Mouse (Mus musculus): Measurements from ENCODE around the gene Sapcd1. TPM values are rescaled to one million over a fixed set of nuclear protein-coding genes. Genes with fewer than 3 reads are reported as not detected.

Gene Sapcd1
- polyA plus RNA-seq, 1 experiment from 2014 or later = 3.0 TPM

- ATAC-seq (replicated peaks; ENCODE audit: extremely low read depth, insufficient read depth, low FRiP score) = no peak
- Histone ChIP-seq H3K9ac (ENCODE audit: low read length) (no peak overlapping the region; the same call in 1 of the 2 replicates), H3K9me3 (replicated peaks; ENCODE audit: control insufficient read depth, low read length) (no peaks in the 10 kb centered on the region), H3K4me3 (ENCODE audit: low read length) (no peak overlapping the region), H3K4me1 (ENCODE audit: control insufficient read depth, insufficient read depth, low read length) (peaks cover 14% of the 10 kb centered on the region), H3K4me2 (ENCODE audit: low read depth, low read length) (no peak overlapping the region), H3K36me3 (ENCODE audit: control insufficient read depth, insufficient read depth) (no peaks in the 10 kb centered on the region), H3K27me3 (ENCODE audit: control insufficient read depth, insufficient read depth, low read length) (no peaks in the 10 kb centered on the region), H3K27ac (ENCODE audit: low read length) (no peak overlapping the region)
- WGBS = 50% methylated on average over 13 of the region's 13 CpGs
Measured at GRCm38 (mm10) chr17:35024261-35024660, 3.6 kb downstream of the Sapcd1 start.

- Histone ChIP-seq H3K9ac (ENCODE audit: low read length) (no peak overlapping the region), H3K4me2 (ENCODE audit: low read depth, low read length) (no peak overlapping the region), H3K4me3 (ENCODE audit: low read length) (no peak overlapping the region), H3K36me3 (ENCODE audit: control insufficient read depth, insufficient read depth) (no peaks in the 10 kb centered on the region), H3K27me3 (ENCODE audit: control insufficient read depth, insufficient read depth, low read length) (no peaks in the 10 kb centered on the region), H3K4me1 (ENCODE audit: control insufficient read depth, insufficient read depth, low read length) (peaks cover 14% of the 10 kb centered on the region), H3K27ac (ENCODE audit: low read length) (no peak overlapping the region), H3K9me3 (replicated peaks; ENCODE audit: control insufficient read depth, low read length) (no peaks in the 10 kb centered on the region)
- WGBS = 64% methylated on average over 4 of the region's 4 CpGs
- no peak for ATAC-seq (replicated peaks; ENCODE audit: extremely low read depth, insufficient read depth, low FRiP score)
Measured at GRCm38 (mm10) chr17:35023756-35024155, 4.1 kb downstream of the Sapcd1 start.

DNA sequence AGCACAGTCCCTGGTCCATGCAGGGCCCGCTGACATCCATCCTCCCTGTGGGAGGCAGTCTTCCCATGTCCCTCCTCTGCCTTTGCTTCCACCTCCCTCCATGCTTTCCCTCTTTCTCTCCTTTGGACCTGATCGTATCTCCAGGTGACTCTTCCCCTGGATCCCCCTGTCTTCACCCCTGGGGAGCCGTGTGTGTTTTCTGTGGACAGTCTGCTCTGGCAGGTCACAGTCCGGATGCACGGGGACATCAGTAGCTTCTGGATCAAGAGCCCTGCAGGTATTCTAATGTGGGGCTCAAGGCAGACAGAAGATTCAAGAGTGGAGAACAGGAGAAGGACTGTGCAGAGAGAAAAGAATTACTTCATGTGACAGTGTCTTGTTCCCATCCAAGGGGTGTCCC lies 4.6 kb downstream of the Sapcd1 start:
- ATAC-seq (replicated peaks; ENCODE audit: extremely low read depth, insufficient read depth, low FRiP score) = no peak
- WGBS = 77% methylated on average over 5 of the region's 5 CpGs
- H3K9ac ChIP-seq (ENCODE audit: low read length) = no peak overlapping the region
- no peak overlapping the region for H3K4me3 ChIP-seq (ENCODE audit: low read length)
- no peak overlapping the region for H3K4me2 ChIP-seq (ENCODE audit: low read depth, low read length)
- H3K27me3 ChIP-seq (ENCODE audit: control insufficient read depth, insufficient read depth, low read length) = no peaks in the 10 kb centered on the region
- H3K9me3 ChIP-seq (replicated peaks; ENCODE audit: control insufficient read depth, low read length) = no peaks in the 10 kb centered on the region
- no peak overlapping the region for H3K27ac ChIP-seq (ENCODE audit: low read length)
- no peaks in the 10 kb centered on the region for H3K36me3 ChIP-seq (ENCODE audit: control insufficient read depth, insufficient read depth)
- peaks cover 14% of the 10 kb centered on the region for H3K4me1 ChIP-seq (ENCODE audit: control insufficient read depth, insufficient read depth, low read length)

DNA sequence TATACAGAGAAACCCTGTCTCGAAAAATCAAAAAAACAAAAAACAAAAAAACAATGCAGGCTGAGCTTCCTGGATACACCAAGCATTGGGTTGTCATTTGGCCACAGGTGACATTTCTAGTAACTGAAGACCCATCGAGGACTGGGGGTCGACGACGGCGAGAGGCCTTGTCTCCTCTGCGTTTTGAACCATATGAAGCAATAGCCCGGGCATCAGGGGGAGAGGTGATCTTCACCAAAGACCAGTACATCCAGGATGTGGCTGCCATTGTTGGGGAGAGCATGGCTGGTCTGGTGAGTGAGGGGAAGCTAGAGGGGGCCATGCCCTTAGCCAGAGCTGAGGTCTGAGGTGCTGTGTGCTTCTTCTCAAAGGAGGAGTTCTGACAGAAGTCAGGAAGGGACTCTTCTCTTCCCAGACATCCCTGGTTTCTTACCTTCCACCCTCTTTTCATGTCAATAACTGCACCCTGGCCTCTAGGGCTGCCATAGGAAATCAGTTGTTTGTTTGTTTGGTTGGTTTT lies 5.2 kb downstream of the Sapcd1 start:
- 88% methylated on average over 8 of the region's 8 CpGs for WGBS
- Histone ChIP-seq H3K36me3 (ENCODE audit: control insufficient read depth, insufficient read depth) (no peaks in the 10 kb centered on the region), H3K27ac (ENCODE audit: low read length) (peak overlapping the region; percentile 81), H3K4me1 (ENCODE audit: control insufficient read depth, insufficient read depth, low read length) (peaks cover 13% of the 10 kb centered on the region), H3K9ac (ENCODE audit: low read length) (no peak overlapping the region), H3K4me2 (ENCODE audit: low read depth, low read length) (no peak overlapping the region), H3K27me3 (ENCODE audit: control insufficient read depth, insufficient read depth, low read length) (no peaks in the 10 kb centered on the region), H3K9me3 (replicated peaks; ENCODE audit: control insufficient read depth, low read length) (no peaks in the 10 kb centered on the region), H3K4me3 (ENCODE audit: low read length) (no peak overlapping the region)
- ATAC-seq (replicated peaks; ENCODE audit: extremely low read depth, insufficient read depth, low FRiP score) = no peak

GRCm38 (mm10) chr17:35021842-35022477 lies 5.9 kb downstream of the Sapcd1 start:
- 23% methylated on average over 6 of the region's 6 CpGs for WGBS
- H3K4me3 ChIP-seq (ENCODE audit: low read length) = no peak overlapping the region
- H3K9ac ChIP-seq (ENCODE audit: low read length) = no peak overlapping the region; the same call in 1 of the 2 replicates
- H3K36me3 ChIP-seq (ENCODE audit: control insufficient read depth, insufficient read depth) = no peaks in the 10 kb centered on the region
- H3K4me2 ChIP-seq (ENCODE audit: low read depth, low read length) = peak overlapping the region; percentile 37; the same call in 1 of the 2 replicates
- H3K27ac ChIP-seq (ENCODE audit: low read length) = peak overlapping the region; percentile 81
- peak; percentile 67 for ATAC-seq (replicated peaks; ENCODE audit: extremely low read depth, insufficient read depth, low FRiP score)
- no peaks in the 10 kb centered on the region for H3K9me3 ChIP-seq (replicated peaks; ENCODE audit: control insufficient read depth, low read length)
- H3K27me3 ChIP-seq (ENCODE audit: control insufficient read depth, insufficient read depth, low read length) = no peaks in the 10 kb centered on the region
- H3K4me1 ChIP-seq (ENCODE audit: control insufficient read depth, insufficient read depth, low read length) = peaks cover 8% of the 10 kb centered on the region

DNA sequence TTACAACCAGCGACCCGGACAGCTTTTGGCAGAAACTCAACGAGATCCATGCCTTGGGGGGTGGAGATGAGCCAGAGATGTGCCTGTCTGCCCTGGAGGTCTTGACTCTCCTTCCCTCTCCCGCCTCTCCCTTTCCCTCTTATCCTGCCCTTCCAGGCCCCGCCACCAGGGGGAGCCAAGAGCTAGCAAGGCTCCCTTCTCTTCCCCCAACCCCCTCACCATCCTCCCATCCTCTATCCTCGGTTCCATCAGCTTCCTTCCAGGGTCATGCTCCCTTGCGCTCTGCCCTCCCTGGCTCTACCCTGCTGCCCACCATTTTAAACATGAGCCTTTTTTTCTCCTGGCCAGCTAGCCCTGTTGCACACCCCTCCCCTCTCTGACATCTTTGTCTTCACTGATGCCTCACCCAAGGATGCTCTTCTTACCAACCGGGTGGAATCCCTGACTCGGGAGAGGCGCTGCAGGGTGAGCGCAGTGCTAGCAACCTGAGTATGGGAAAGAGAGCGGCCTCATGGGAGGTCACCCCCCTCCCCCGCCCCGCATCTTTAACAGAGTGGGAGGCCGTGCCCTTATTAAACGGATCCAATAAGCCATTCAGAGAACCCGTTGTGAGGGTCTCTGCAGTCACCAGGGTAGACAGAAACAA lies 6.5 kb downstream of the Sapcd1 start:
- peak; percentile 19 for ATAC-seq (replicated peaks; ENCODE audit: extremely low read depth, insufficient read depth, low FRiP score)
- peaks cover 13% of the 10 kb centered on the region for H3K4me1 ChIP-seq (ENCODE audit: control insufficient read depth, insufficient read depth, low read length)
- H3K9ac ChIP-seq (ENCODE audit: low read length) = no peak overlapping the region
- no peaks in the 10 kb centered on the region for H3K27me3 ChIP-seq (ENCODE audit: control insufficient read depth, insufficient read depth, low read length)
- H3K9me3 ChIP-seq (replicated peaks; ENCODE audit: control insufficient read depth, low read length) = no peaks in the 10 kb centered on the region
- H3K4me2 ChIP-seq (ENCODE audit: low read depth, low read length) = peak overlapping the region; percentile 37
- WGBS = 9% methylated on average over 17 of the region's 17 CpGs
- peak overlapping the region; percentile 81 for H3K27ac ChIP-seq (ENCODE audit: low read length)
- H3K36me3 ChIP-seq (ENCODE audit: control insufficient read depth, insufficient read depth) = 0 out of 2 replicates have a peak, but pooled peaks cover under 1% of the 10 kb centered on the region
- peak overlapping the region; percentile 3; the same call in 1 of the 2 replicates for H3K4me3 ChIP-seq (ENCODE audit: low read length)

GRCm38 (mm10) chr17:35020551-35020950 lies 7.3 kb downstream of the Sapcd1 start:
- Histone ChIP-seq H3K27me3 (ENCODE audit: control insufficient read depth, insufficient read depth, low read length) (no peaks in the 10 kb centered on the region), H3K4me3 (ENCODE audit: low read length) (no peak overlapping the region), H3K4me1 (ENCODE audit: control insufficient read depth, insufficient read depth, low read length) (peaks cover 18% of the 10 kb centered on the region), H3K4me2 (ENCODE audit: low read depth, low read length) (no peak overlapping the region), H3K27ac (ENCODE audit: low read length) (no peak overlapping the region), H3K9ac (ENCODE audit: low read length) (no peak overlapping the region), H3K36me3 (ENCODE audit: control insufficient read depth, insufficient read depth) (0 out of 2 replicates have a peak, but pooled peaks cover 4% of the 10 kb centered on the region), H3K9me3 (replicated peaks; ENCODE audit: control insufficient read depth, low read length) (no peaks in the 10 kb centered on the region)
- 86% methylated on average over 8 of the region's 8 CpGs for WGBS
- ATAC-seq (replicated peaks; ENCODE audit: extremely low read depth, insufficient read depth, low FRiP score) = no peak

GRCm38 (mm10) chr17:35019894-35020293 lies 7.9 kb downstream of the Sapcd1 start:
- Histone ChIP-seq H3K4me2 (ENCODE audit: low read depth, low read length) (no peak overlapping the region), H3K9me3 (replicated peaks; ENCODE audit: control insufficient read depth, low read length) (no peaks in the 10 kb centered on the region), H3K4me1 (ENCODE audit: control insufficient read depth, insufficient read depth, low read length) (peaks cover 18% of the 10 kb centered on the region), H3K9ac (ENCODE audit: low read length) (no peak overlapping the region), H3K36me3 (ENCODE audit: control insufficient read depth, insufficient read depth) (peaks cover 8% of the 10 kb centered on the region), H3K27ac (ENCODE audit: low read length) (no peak overlapping the region), H3K27me3 (ENCODE audit: control insufficient read depth, insufficient read depth, low read length) (no peaks in the 10 kb centered on the region), H3K4me3 (ENCODE audit: low read length) (no peak overlapping the region)
- 77% methylated on average over 11 of the region's 11 CpGs for WGBS
- no peak for ATAC-seq (replicated peaks; ENCODE audit: extremely low read depth, insufficient read depth, low FRiP score)

DNA sequence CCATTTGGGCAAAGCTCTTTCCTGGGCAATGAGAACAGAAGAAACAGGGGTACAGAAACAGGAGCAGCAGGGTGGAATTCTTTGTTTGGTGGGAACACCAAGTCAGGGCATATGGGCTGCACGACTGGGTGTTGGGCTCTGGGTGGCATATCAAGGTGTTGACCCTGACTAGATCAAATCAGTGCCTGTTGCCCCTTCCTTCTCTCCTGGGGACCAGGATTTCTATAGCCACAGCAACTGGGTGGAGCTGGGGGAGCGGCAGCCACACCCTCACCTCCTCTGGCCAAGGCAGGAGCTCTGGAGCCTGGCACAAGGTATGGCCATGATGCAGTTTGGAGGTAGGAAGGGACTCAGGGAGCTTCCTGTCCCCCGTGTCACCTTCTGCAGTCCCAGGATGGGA lies 9.6 kb downstream of the Sapcd1 start:
- Histone ChIP-seq H3K9me3 (replicated peaks; ENCODE audit: control insufficient read depth, low read length) (no peaks in the 10 kb centered on the region), H3K4me3 (ENCODE audit: low read length) (no peak overlapping the region), H3K27ac (ENCODE audit: low read length) (no peak overlapping the region), H3K9ac (ENCODE audit: low read length) (no peak overlapping the region; the same call in 1 of the 2 replicates), H3K4me1 (ENCODE audit: control insufficient read depth, insufficient read depth, low read length) (peaks cover 18% of the 10 kb centered on the region), H3K27me3 (ENCODE audit: control insufficient read depth, insufficient read depth, low read length) (no peaks in the 10 kb centered on the region), H3K4me2 (ENCODE audit: low read depth, low read length) (no peak overlapping the region), H3K36me3 (ENCODE audit: control insufficient read depth, insufficient read depth) (peaks cover 25% of the 10 kb centered on the region)
- 63% methylated on average over 3 of the region's 3 CpGs for WGBS
- ATAC-seq (replicated peaks; ENCODE audit: extremely low read depth, insufficient read depth, low FRiP score) = no peak

Data from heart, embryonic 16.5 days (tissue).